Mouse (Mus musculus) liver, embryonic 11.5 days (tissue): ENCODE results near the gene Gipc2. TPM values are rescaled to one million over a fixed set of nuclear protein-coding genes. Genes with fewer than 3 reads are reported as not detected.

Source experiments
- ATAC-seq: fragments of 200-750 bp; cut with Nextera tagmentation; replicated peaks from 2 replicates; pipeline ENCODE4 v1.8.0; 2017; ENCODE audit warnings: moderate number of reproducible peaks, mild to moderate bottlenecking, moderate TSS enrichment, moderate library complexity; ENCODE audit not compliant: low FRiP score
- DNase-seq: peaks from one replicate; pipeline ENCODE4 v3.0.0-alpha.2; 2017; ENCODE audit warnings: low spot score
- H3K27ac ChIP-seq: fragments of 300-500 bp; sonication (generic); 2 replicates; pipeline ENCODE4 v1.5.1; 2014; ENCODE audit warnings: mild to moderate bottlenecking, low read depth, low read length, control low read depth
- H3K27me3 ChIP-seq: fragments of 300-500 bp; sonication (generic); replicated peaks from 2 replicates; pipeline ENCODE4 v1.6.1; 2014; ENCODE audit warnings: low read length, mixed read lengths; ENCODE audit not compliant: control insufficient read depth, insufficient read depth
- H3K36me3 ChIP-seq: fragments of 300-500 bp; sonication (generic); 2 replicates; pipeline ENCODE4 v1.6.1; 2014; ENCODE audit warnings: mild to moderate bottlenecking, low read length, moderate library complexity, mixed read lengths; ENCODE audit not compliant: control insufficient read depth, insufficient read depth
- H3K4me1 ChIP-seq: fragments of 300-500 bp; sonication (generic); replicated peaks from 2 replicates; pipeline ENCODE4 v1.6.1; 2014; ENCODE audit warnings: low read length, mixed read lengths; ENCODE audit not compliant: control insufficient read depth, insufficient read depth
- H3K4me2 ChIP-seq: fragments of 300-500 bp; sonication (generic); 2 replicates; pipeline ENCODE4 v1.6.1; 2014; ENCODE audit warnings: mild to moderate bottlenecking, control low read depth, moderate library complexity
- H3K4me3 ChIP-seq: fragments of 300-500 bp; sonication (generic); 2 replicates; pipeline ENCODE4 v1.5.1; 2014; ENCODE audit warnings: low read depth, low read length, control low read depth
- H3K9ac ChIP-seq: fragments of 300-500 bp; sonication (generic); 2 replicates; pipeline ENCODE4 v1.6.1; 2014; ENCODE audit warnings: low read depth, low read length, control low read depth
- H3K9me3 ChIP-seq: fragments of 300-500 bp; sonication (generic); 2 replicates; pipeline ENCODE4 v1.6.1; 2016; ENCODE audit warnings: low read length, inconsistent platforms, mixed read lengths; ENCODE audit not compliant: control insufficient read depth
- WGBS: fragments of 180-500 bp; shearing (Covaris S2); extraction: QIAGEN DNeasy Blood & Tissue Kit; methylation state at CpG from one replicate; pipeline ENCODE4 v1.1.7; 2014; 5-methylcytosine and 5-hydroxymethylcytosine counted together
- polyA plus RNA-seq: library from polyadenylated mRNA; unstranded; fragments of >200 nt; fragmentation: Nextera tagmentation; extraction: Ambion mirVana; gene quantifications from 2 replicates; pipeline ENCODE4 v1.2.1, GENCODE M21; 2014

The Gipc2 gene
- polyA plus RNA-seq, 1 experiment from 2014 or later = 12.1 TPM

- Histone ChIP-seq H3K9me3 (no peaks in the 10 kb centered on the region), H3K4me1 (peaks cover 17% of the 10 kb centered on the region), H3K9ac (no peak overlapping the region), H3K27ac (peak overlapping the region; percentile 54), H3K4me3 (no peak overlapping the region), H3K4me2 (peak overlapping the region; percentile 33), H3K36me3 (no peaks in the 10 kb centered on the region), H3K27me3 (no peaks in the 10 kb centered on the region)
- ATAC-seq = peak; percentile 93
- DNase-seq = no peak
- WGBS = 25% methylated on average over 3 of the region's 3 CpGs
These were observed 43.3 kb downstream of the Gipc2 start for GRCm38 (mm10) chr3:152122720-152123119.

DNA sequence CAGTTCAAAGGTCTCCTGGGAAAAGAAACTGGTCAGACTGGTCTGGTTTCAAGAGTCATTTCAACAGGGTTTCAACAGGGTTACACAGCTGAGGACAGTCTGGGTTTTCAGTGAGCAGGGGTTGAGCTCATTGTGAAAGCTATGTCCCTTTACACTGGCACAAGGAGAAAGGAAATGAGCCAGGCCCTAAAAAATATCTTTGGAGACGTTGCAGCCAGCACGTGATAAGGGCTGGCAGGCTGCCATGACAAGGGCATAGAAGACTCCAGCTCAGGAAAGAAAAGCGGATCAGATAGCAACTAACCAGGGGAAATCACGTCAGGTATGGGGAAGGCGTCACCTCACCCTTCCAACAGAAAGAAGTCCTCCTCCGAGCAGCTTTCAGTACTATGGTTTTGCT lies 43.9 kb downstream of the Gipc2 start:
- H3K27ac ChIP-seq = peak overlapping the region; percentile 54
- H3K4me3 ChIP-seq = no peak overlapping the region
- peaks cover 17% of the 10 kb centered on the region for H3K4me1 ChIP-seq
- 0 out of 2 replicates have a peak overlapping the region, but pooled peaks have one; percentile 36 for H3K9ac ChIP-seq
- DNase-seq = no peak
- ATAC-seq = peak; percentile 19
- no peaks in the 10 kb centered on the region for H3K36me3 ChIP-seq
- H3K27me3 ChIP-seq = no peaks in the 10 kb centered on the region
- peak overlapping the region; percentile 33 for H3K4me2 ChIP-seq
- H3K9me3 ChIP-seq = no peaks in the 10 kb centered on the region
- 29% methylated on average over 6 of the region's 6 CpGs for WGBS

GRCm38 (mm10) chr3:152121169-152122009 lies 44.6 kb downstream of the Gipc2 start:
- WGBS = 76% methylated on average over 11 of the region's 11 CpGs
- Histone ChIP-seq H3K27me3 (no peaks in the 10 kb centered on the region), H3K4me3 (no peak overlapping the region), H3K9me3 (no peaks in the 10 kb centered on the region), H3K36me3 (no peaks in the 10 kb centered on the region), H3K9ac (0 out of 2 replicates have a peak overlapping the region, but pooled peaks have one; percentile 5), H3K4me1 (peaks cover 17% of the 10 kb centered on the region), H3K4me2 (no peak overlapping the region), H3K27ac (peak overlapping the region; percentile 54; the same call in 1 of the 2 replicates)
- no peak for ATAC-seq
- no peak for DNase-seq

GRCm38 (mm10) chr3:152119987-152120386 lies 46.0 kb downstream of the Gipc2 start:
- Histone ChIP-seq H3K4me3 (no peak overlapping the region), H3K4me1 (peaks cover 19% of the 10 kb centered on the region), H3K36me3 (no peaks in the 10 kb centered on the region), H3K27me3 (no peaks in the 10 kb centered on the region), H3K9me3 (no peaks in the 10 kb centered on the region), H3K9ac (no peak overlapping the region), H3K4me2 (no peak overlapping the region), H3K27ac (no peak overlapping the region)
- ATAC-seq = no peak
- WGBS = 52% methylated on average over 4 of the region's 4 CpGs
- no peak for DNase-seq

DNA sequence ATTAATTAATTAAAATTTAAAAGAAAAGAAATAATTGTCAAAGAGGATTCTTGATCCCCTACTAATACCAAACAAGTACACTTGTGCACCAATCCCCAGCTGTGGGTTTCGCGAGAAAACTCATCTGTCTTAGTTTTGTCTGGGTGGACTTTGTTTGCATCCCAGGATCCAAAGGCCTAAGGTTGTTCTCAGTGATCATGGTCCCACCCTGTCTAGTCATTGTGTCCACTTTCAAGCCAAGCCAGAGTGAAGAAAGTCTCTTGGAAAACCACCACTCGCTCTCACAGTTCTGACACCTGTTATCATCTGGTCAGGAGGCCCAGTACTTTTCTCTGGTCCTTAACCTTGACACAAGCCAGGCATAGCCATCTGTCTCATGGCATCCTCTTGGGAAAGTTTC lies 48.1 kb downstream of the Gipc2 start:
- peaks cover 26% of the 10 kb centered on the region for H3K4me1 ChIP-seq
- ATAC-seq (no peak), DNase-seq (no peak)
- no peaks in the 10 kb centered on the region for H3K36me3 ChIP-seq
- no peaks in the 10 kb centered on the region for H3K27me3 ChIP-seq
- no peak overlapping the region for H3K4me3 ChIP-seq
- no peaks in the 10 kb centered on the region for H3K9me3 ChIP-seq
- WGBS = 88% methylated on average over 3 of the region's 3 CpGs
- H3K9ac ChIP-seq = no peak overlapping the region
- H3K4me2 ChIP-seq = no peak overlapping the region
- no peak overlapping the region for H3K27ac ChIP-seq

DNA sequence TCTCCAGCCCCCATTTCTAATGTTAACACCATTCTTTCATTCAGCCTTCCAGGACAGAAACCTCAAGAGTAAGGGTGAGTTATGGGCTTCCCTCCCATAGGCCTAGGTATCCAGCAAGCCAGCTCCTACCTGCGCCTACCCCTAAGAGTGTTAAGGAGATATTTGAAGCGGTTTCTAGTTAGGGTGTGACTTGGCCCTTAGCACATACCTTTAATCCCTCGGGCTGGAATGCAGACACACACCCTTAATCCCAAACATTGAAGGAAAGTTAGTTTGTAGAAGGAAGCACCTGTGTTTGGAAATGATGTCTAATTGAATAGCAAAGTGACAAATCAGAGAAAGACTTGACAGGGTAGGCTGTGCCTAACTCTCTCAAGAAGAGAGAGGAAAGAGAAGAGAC lies 49.9 kb downstream of the Gipc2 start:
- DNase-seq (no peak), ATAC-seq (no peak)
- Histone ChIP-seq H3K27me3 (no peaks in the 10 kb centered on the region), H3K36me3 (no peaks in the 10 kb centered on the region), H3K4me3 (no peak overlapping the region), H3K27ac (no peak overlapping the region), H3K4me1 (peaks cover 15% of the 10 kb centered on the region), H3K9me3 (no peaks in the 10 kb centered on the region), H3K4me2 (no peak overlapping the region), H3K9ac (no peak overlapping the region)
- 80% methylated on average over 3 of the region's 3 CpGs for WGBS

DNA sequence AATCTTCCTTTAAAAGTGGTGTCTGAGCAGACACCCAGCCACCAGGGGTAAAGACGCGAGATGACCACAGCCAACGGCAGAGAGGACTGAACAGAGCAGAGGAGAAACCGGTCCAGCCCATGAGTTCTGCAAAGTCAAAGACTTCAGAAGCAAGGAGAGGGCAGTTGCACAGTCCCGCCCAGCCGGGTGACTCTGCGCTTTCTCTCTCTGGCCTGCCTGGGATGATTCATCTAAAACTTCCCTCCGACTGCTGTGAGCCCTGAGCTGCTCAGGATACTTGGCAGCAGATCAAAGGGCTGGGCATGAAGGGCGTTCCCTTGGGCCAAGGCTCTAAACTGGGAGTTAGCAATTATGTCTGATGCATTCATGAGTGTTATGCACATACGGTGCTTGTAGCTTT lies 51.2 kb downstream of the Gipc2 start:
- Histone ChIP-seq H3K36me3 (no peaks in the 10 kb centered on the region), H3K4me2 (peak overlapping the region; percentile 19), H3K4me3 (no peak overlapping the region), H3K27me3 (no peaks in the 10 kb centered on the region), H3K9me3 (no peaks in the 10 kb centered on the region), H3K4me1 (peaks cover 16% of the 10 kb centered on the region), H3K27ac (peak overlapping the region; percentile 45; the same call in 1 of the 2 replicates), H3K9ac (no peak overlapping the region)
- DNase-seq (peak; percentile 69), ATAC-seq (peak; percentile 90)
- WGBS = 17% methylated on average over 10 of the region's 10 CpGs

DNA sequence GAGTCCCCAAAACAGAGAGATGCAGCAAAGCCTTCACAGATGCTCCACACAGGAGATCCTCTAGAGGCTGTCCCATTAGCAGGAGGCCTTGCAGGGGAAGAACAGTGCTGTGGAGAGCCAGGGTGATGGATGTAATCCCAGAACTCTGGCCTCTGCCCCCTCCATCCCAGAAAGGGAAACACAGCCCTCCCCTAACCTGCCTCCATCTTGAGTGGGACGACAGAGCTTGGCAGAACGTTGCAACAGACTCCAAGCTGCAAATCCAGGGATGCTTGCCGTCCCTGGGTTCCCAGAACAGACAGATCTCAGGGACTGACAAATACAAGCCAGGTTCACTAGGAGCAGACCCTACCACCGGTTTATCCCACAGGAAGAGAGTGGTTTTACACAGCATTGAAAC lies 51.8 kb downstream of the Gipc2 start:
- Histone ChIP-seq H3K9ac (no peak overlapping the region), H3K4me1 (peaks cover 16% of the 10 kb centered on the region), H3K36me3 (no peaks in the 10 kb centered on the region), H3K4me2 (peak overlapping the region; percentile 19; the same call in 1 of the 2 replicates), H3K27ac (peak overlapping the region; percentile 45; the same call in 1 of the 2 replicates), H3K4me3 (no peak overlapping the region), H3K27me3 (no peaks in the 10 kb centered on the region), H3K9me3 (no peaks in the 10 kb centered on the region)
- ATAC-seq = no peak
- DNase-seq = no peak
- WGBS = 40% methylated on average over 4 of the region's 4 CpGs

DNA sequence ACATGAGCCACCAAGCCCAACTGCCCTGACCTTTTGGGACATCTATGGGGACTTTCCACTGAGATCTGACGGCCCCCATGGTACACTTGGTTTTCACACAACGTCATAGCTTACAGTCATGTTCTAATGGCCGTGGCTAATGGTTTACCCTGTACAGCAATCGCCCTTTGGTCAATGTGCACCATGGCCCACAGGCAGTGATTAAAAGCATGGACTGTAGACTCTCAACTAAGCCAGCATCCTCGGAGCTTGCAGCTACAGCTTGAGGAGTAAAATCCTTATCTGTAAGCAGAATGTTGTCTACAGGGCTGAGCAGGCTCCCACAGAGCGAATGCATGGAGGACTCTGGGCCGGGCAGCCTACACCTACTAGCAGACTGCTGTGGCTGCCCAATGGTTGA lies 52.5 kb downstream of the Gipc2 start:
- H3K9me3 ChIP-seq = no peaks in the 10 kb centered on the region
- H3K4me1 ChIP-seq = peaks cover 16% of the 10 kb centered on the region
- no peak overlapping the region for H3K27ac ChIP-seq
- H3K36me3 ChIP-seq = no peaks in the 10 kb centered on the region
- H3K4me2 ChIP-seq = no peak overlapping the region
- H3K9ac ChIP-seq = no peak overlapping the region
- H3K27me3 ChIP-seq = no peaks in the 10 kb centered on the region; the same call in 1 of the 2 replicates
- DNase-seq (no peak), ATAC-seq (peak; percentile 27; the same call in 1 of the 2 replicates)
- no peak overlapping the region for H3K4me3 ChIP-seq
- 64% methylated on average over 7 of the region's 7 CpGs for WGBS
